Mouse (Mus musculus): ENCODE data around the gene Smarcal1. TPM values are rescaled to one million over a fixed set of nuclear protein-coding genes. Genes with fewer than 3 reads are reported as not detected.

The Smarcal1 gene
- 23.0 and 23.8 TPM in 2 replicates for polyA plus RNA-seq (2014; fragmentation: Nextera tagmentation; extraction: Ambion mirVana)

DNA sequence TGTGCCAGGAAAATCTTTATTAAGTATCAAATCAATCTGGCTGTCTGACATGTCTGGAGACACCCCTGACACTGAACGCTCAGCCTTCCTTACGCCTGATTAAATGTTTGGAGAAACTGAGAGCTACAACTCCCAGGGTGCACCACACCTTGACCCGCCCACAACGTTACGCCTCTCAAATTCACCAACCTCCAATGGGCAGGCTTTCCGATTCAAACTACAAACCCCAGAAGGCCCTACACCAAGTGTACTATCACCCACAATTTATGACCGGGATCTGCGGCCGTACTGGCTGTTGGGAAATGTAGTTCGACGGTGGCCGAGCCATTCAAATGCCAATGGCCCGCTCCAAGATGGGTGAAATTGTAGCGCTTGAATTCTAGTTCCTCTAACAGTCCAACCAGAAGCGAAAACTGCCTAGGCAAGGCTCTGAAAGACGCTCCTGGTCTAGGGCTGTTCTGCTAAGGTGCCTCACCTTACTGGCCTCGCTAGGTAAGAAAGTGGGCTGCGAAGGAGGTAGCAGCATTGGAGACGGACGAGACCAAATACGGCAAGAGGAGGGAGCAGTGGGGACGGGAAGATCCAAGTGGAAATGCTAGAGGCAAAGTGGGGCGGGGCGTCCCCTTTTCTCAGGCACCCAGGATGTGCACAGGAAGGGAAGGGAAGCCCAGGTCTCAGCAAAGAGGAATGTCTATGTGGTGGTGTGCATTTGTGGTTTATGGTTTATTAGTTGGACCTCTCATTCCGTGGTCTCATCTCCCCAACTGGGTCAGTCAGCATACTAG lies at the start of gene Smarcal1:
Gene Smarcal1 (plus strand): TSS at position 305 of the 785 bp plus-strand sequence.
- Histone ChIP-seq H3K4me2 (ENCODE audit: low read depth, low read length) (peak within 1 kb of the TSS; percentile 68), H3K36me3 (ENCODE audit: control insufficient read depth, insufficient read depth, low read length) (peaks cover 25% of the 10 kb centered on the region), H3K27me3 (replicated peaks; ENCODE audit: control insufficient read depth, insufficient read depth, low read length) (no peaks in the 10 kb centered on the region), H3K4me3 (ENCODE audit: low read depth, low read length) (peak within 1 kb of the TSS; percentile 60), H3K27ac (replicated peaks; ENCODE audit: low read depth, low read length) (peak within 1 kb of the TSS; percentile 83), H3K4me1 (ENCODE audit: control insufficient read depth, insufficient read depth, low read length) (peaks cover 11% of the 10 kb centered on the region; the same call in 1 of the 2 replicates), H3K9me3 (ENCODE audit: control insufficient read depth, low read length) (no peaks in the 10 kb centered on the region), H3K9ac (ENCODE audit: low read depth, low read length) (peak within 1 kb of the TSS; percentile 66)
- ATAC-seq (ENCODE audit: low read depth) (peak; percentile 100), DNase-seq (ENCODE audit: low spot score) (peak; percentile 99)
- under 1% methylated on average over 24 of the region's 25 CpGs for WGBS

DNA sequence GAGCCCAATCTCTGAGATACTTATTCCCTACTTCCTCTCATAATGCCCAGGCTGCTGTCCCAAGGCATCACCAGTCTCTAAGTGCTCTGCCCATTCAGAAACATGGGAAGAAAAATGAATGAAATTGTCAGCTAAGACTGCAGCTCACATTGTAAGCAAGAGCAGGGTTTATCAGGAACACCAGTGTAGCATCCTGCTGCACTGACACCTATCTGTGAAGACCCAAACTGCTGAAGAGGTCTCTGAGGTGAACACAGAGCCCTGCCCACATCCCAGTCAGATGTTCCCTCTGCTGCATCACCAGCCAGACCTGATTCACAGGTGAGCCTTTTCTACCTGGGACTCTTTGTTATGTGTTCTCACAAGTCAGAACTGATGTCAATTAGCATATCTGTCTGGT lies 49.6 kb upstream of the Smarcal1 start:
- no peaks in the 10 kb centered on the region for H3K36me3 ChIP-seq (ENCODE audit: control insufficient read depth, insufficient read depth, low read length)
- peaks cover 8% of the 10 kb centered on the region; the same call in 1 of the 2 replicates for H3K4me1 ChIP-seq (ENCODE audit: control insufficient read depth, insufficient read depth, low read length)
- DNase-seq (ENCODE audit: low spot score), result no peak
- H3K4me3 ChIP-seq (ENCODE audit: low read depth, low read length), result no peak overlapping the region
- no peaks in the 10 kb centered on the region for H3K9me3 ChIP-seq (ENCODE audit: control insufficient read depth, low read length)
- H3K27me3 ChIP-seq (replicated peaks; ENCODE audit: control insufficient read depth, insufficient read depth, low read length), result peaks cover 33% of the 10 kb centered on the region
- H3K4me2 ChIP-seq (ENCODE audit: low read depth, low read length), result no peak overlapping the region
- no peak overlapping the region for H3K9ac ChIP-seq (ENCODE audit: low read depth, low read length)
- H3K27ac ChIP-seq (replicated peaks; ENCODE audit: low read depth, low read length), result no peak overlapping the region
- ATAC-seq (ENCODE audit: low read depth), result no peak

DNA sequence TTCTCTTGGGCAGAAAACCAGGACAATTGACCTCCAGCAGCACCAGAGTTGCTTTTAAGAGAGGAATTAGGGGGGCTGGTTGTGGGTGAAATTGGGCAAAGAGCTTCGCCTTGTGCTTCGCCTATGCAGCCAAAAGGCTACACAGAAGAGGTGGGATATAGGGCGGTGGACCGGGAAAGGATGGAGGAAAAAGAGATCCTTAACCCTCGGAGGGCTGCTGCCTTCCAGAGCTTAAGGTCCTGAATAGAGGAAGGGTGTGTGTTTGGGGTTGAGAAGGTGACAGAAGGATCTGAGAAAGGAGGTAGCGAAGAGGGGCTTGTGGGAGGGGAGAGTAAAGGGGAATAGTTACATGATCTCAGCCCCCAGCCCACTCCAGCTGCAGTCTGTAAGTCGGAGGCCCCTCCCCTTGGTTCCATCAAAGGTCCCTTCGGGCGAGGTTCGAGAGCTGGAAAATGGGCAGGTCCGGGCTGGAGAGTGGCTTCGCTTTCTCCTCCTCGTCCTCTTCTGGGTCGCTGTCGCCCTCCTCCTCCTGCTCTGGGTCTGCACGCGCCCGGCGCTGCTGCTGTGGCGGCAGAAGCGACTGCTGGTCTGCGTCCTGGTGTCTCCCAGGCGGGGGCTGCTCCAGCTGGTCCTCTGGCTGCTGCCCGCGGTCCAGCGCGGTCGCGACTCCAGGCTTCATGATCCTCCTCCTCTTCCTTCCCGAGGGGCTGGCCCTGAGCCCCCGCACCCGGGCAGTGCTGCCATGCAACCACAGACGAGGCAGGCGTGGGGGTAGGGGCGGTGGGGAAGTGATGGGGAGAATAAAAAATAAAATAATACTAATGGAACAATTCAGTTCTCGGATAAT lies 47.1 kb upstream of the Smarcal1 start:
- Histone ChIP-seq H3K27ac (replicated peaks; ENCODE audit: low read depth, low read length) (no peak overlapping the region), H3K36me3 (ENCODE audit: control insufficient read depth, insufficient read depth, low read length) (no peaks in the 10 kb centered on the region), H3K4me3 (ENCODE audit: low read depth, low read length) (peak overlapping the region; percentile 33), H3K27me3 (replicated peaks; ENCODE audit: control insufficient read depth, insufficient read depth, low read length) (peaks cover 33% of the 10 kb centered on the region), H3K9ac (ENCODE audit: low read depth, low read length) (no peak overlapping the region), H3K4me2 (ENCODE audit: low read depth, low read length) (peak overlapping the region; percentile 61), H3K4me1 (ENCODE audit: control insufficient read depth, insufficient read depth, low read length) (peaks cover 8% of the 10 kb centered on the region; the same call in 1 of the 2 replicates), H3K9me3 (ENCODE audit: control insufficient read depth, low read length) (no peaks in the 10 kb centered on the region)
- WGBS, result 2% methylated on average over 35 of the region's 36 CpGs
- DNase-seq (ENCODE audit: low spot score), result peak; percentile 11
- ATAC-seq (ENCODE audit: low read depth), result peak; percentile 20

DNA sequence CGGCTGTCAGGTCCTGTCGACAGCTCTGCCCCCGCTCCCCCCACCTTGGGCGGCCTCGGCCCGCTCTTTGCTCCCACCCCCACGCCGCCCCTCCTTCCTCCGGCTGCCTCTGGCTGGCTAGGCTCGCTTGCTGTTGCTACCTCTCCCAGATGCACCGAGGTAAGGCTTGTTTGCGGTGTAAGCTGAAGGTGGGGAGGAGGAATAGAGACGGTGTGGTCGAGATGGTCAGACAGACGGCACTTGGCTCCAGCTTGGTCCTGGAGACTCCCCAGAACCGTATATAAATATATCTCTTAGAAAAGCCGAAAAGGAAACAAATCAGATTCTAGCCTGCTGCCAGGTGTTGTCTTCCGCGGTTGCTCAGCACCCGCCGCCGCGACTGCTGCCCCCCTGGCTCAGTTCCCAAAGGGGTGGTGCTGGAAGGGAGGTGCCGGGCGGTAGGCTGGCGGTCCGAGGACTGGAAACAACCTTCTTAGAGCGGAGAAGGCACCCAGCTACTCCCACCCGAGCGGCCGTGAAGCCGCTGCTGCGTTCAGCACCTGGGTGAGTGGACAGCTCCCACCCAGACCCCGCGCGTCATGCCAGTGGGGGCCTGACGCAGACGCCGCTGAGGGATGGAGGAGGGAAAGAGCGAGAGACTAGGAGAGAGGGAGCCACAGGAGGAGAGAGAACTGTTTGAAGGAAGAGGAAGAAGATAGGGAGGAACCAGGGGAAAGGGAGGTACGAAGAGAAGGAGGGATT lies 46.3 kb upstream of the Smarcal1 start, which contains the start of gene March4:
Gene March4 (minus strand): TSS at position 320 of the 741 bp plus-strand sequence.
- peaks cover 33% of the 10 kb centered on the region for H3K27me3 ChIP-seq (replicated peaks; ENCODE audit: control insufficient read depth, insufficient read depth, low read length)
- H3K9me3 ChIP-seq (ENCODE audit: control insufficient read depth, low read length), result no peaks in the 10 kb centered on the region
- 1% methylated on average over 41 of the region's 41 CpGs for WGBS
- peak within 1 kb of the TSS; percentile 61 for H3K4me2 ChIP-seq (ENCODE audit: low read depth, low read length)
- no peaks in the 10 kb centered on the region for H3K36me3 ChIP-seq (ENCODE audit: control insufficient read depth, insufficient read depth, low read length)
- ATAC-seq (ENCODE audit: low read depth) (peak; percentile 92), DNase-seq (ENCODE audit: low spot score) (peak; percentile 84)
- no peak within 1 kb of the TSS for H3K9ac ChIP-seq (ENCODE audit: low read depth, low read length)
- H3K4me1 ChIP-seq (ENCODE audit: control insufficient read depth, insufficient read depth, low read length), result peaks cover 8% of the 10 kb centered on the region; the same call in 1 of the 2 replicates
- H3K27ac ChIP-seq (replicated peaks; ENCODE audit: low read depth, low read length), result no peak within 1 kb of the TSS
- peak within 1 kb of the TSS; percentile 33 for H3K4me3 ChIP-seq (ENCODE audit: low read depth, low read length)

DNA sequence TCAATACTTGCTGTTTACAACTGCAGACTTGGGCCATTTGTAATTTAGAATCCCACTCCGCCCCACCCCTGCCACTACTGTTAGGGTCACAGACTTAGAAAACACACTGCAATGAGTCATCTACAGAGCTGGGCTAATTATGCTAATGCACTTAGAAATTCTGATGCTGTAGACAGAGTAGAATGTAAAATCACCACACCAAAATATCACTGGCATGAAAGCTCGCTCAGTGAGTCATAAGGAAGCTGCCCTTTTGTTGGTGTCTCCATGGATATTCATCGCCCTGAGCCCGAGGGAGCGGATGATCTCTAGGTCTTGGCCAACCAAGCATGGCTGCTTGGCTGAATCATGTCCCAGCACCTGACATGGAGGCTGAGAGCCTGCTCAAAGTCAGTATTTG lies 44.8 kb upstream of the Smarcal1 start:
- H3K9ac ChIP-seq (ENCODE audit: low read depth, low read length), result no peak overlapping the region
- H3K4me2 ChIP-seq (ENCODE audit: low read depth, low read length), result no peak overlapping the region
- H3K4me3 ChIP-seq (ENCODE audit: low read depth, low read length), result no peak overlapping the region
- WGBS, result 81% methylated on average over 5 of the region's 5 CpGs
- no peaks in the 10 kb centered on the region for H3K9me3 ChIP-seq (ENCODE audit: control insufficient read depth, low read length)
- H3K4me1 ChIP-seq (ENCODE audit: control insufficient read depth, insufficient read depth, low read length), result peaks cover 8% of the 10 kb centered on the region; the same call in 1 of the 2 replicates
- ATAC-seq (ENCODE audit: low read depth) (no peak), DNase-seq (ENCODE audit: low spot score) (no peak)
- peaks cover 29% of the 10 kb centered on the region for H3K27me3 ChIP-seq (replicated peaks; ENCODE audit: control insufficient read depth, insufficient read depth, low read length)
- no peaks in the 10 kb centered on the region for H3K36me3 ChIP-seq (ENCODE audit: control insufficient read depth, insufficient read depth, low read length)
- no peak overlapping the region for H3K27ac ChIP-seq (replicated peaks; ENCODE audit: low read depth, low read length)

DNA sequence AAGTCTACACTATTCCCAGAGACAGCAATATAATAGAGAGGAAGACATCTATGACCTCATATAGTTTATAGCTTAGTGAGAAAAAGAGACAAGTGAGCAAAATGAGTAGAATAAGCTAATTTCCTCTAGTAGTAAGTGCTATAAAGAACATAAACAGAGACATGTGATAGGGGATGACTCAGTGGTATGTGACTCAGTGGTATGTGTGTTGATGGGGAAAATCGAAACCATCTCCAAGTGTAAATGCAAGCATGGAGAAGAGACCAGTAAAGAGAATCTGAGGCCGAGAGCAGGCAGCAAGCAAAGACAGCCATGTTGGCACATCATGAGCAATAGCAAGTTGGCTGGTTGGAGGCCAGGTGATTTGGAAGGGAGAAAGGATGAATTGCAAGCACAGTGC lies 32.7 kb upstream of the Smarcal1 start:
- Histone ChIP-seq H3K4me3 (ENCODE audit: low read depth, low read length) (no peak overlapping the region), H3K9ac (ENCODE audit: low read depth, low read length) (no peak overlapping the region), H3K36me3 (ENCODE audit: control insufficient read depth, insufficient read depth, low read length) (no peaks in the 10 kb centered on the region), H3K27ac (replicated peaks; ENCODE audit: low read depth, low read length) (no peak overlapping the region), H3K9me3 (ENCODE audit: control insufficient read depth, low read length) (no peaks in the 10 kb centered on the region), H3K4me2 (ENCODE audit: low read depth, low read length) (no peak overlapping the region), H3K27me3 (replicated peaks; ENCODE audit: control insufficient read depth, insufficient read depth, low read length) (no peaks in the 10 kb centered on the region), H3K4me1 (ENCODE audit: control insufficient read depth, insufficient read depth, low read length) (no peaks in the 10 kb centered on the region)
- DNase-seq (ENCODE audit: low spot score), result no peak
- ATAC-seq (ENCODE audit: low read depth), result no peak
- 76% methylated on average over 2 of the region's 2 CpGs for WGBS

DNA sequence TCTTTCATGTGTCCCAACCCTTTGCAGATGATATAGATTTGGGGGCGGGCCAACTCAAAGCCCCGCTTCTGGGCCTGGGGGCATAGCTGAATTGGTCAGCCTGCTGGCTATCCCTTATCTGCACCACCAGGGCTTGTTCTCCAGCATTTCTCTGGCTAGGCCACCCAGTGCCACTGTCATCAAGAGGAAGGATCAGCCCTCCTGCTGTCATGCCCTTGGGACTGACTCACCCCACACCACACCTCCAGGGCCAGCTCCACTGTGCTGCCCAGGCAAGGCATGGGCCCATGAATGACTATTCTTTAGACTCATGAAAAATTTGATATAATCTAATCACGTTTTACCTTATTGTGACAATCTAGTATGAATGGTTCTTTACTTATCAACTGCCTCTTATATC lies 26.6 kb upstream of the Smarcal1 start:
- no peaks in the 10 kb centered on the region for H3K9me3 ChIP-seq (ENCODE audit: control insufficient read depth, low read length)
- H3K4me3 ChIP-seq (ENCODE audit: low read depth, low read length), result no peak overlapping the region
- no peak for DNase-seq (ENCODE audit: low spot score)
- no peaks in the 10 kb centered on the region for H3K36me3 ChIP-seq (ENCODE audit: control insufficient read depth, insufficient read depth, low read length)
- no peak overlapping the region for H3K9ac ChIP-seq (ENCODE audit: low read depth, low read length)
- H3K4me2 ChIP-seq (ENCODE audit: low read depth, low read length), result no peak overlapping the region
- no peaks in the 10 kb centered on the region for H3K4me1 ChIP-seq (ENCODE audit: control insufficient read depth, insufficient read depth, low read length)
- no peaks in the 10 kb centered on the region for H3K27me3 ChIP-seq (replicated peaks; ENCODE audit: control insufficient read depth, insufficient read depth, low read length)
- 89% methylated on average over 3 of the region's 3 CpGs for whole genome bisulfite sequencing
- H3K27ac ChIP-seq (replicated peaks; ENCODE audit: low read depth, low read length), result no peak overlapping the region
- no peak for ATAC-seq (ENCODE audit: low read depth)

DNA sequence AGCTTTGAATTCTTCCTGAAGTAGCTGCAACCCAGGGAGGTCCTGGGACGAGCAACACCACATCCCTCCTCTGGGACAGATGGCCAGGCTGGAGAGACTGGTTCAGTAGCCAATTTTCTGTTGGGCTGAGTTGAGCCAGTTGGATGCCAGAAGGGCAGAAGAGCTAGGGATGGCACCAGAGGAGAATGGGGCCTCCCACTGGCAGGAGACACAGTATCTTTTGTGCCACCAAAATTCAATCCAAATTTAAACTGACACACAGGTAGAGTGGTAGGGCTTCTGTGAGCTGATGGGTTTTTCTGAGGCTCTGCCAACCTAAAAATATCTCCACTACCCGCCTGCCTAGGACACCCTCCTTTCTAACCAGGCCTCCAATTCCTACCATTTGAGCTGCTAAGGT lies 24.4 kb upstream of the Smarcal1 start:
- 37% methylated on average over 2 of the region's 2 CpGs for WGBS
- no peaks in the 10 kb centered on the region for H3K36me3 ChIP-seq (ENCODE audit: control insufficient read depth, insufficient read depth, low read length)
- DNase-seq (ENCODE audit: low spot score) (no peak), ATAC-seq (ENCODE audit: low read depth) (no peak)
- no peak overlapping the region for H3K9ac ChIP-seq (ENCODE audit: low read depth, low read length)
- H3K27ac ChIP-seq (replicated peaks; ENCODE audit: low read depth, low read length), result no peak overlapping the region
- no peak overlapping the region for H3K4me2 ChIP-seq (ENCODE audit: low read depth, low read length)
- no peaks in the 10 kb centered on the region for H3K27me3 ChIP-seq (replicated peaks; ENCODE audit: control insufficient read depth, insufficient read depth, low read length)
- no peaks in the 10 kb centered on the region for H3K4me1 ChIP-seq (ENCODE audit: control insufficient read depth, insufficient read depth, low read length)
- H3K9me3 ChIP-seq (ENCODE audit: control insufficient read depth, low read length), result no peaks in the 10 kb centered on the region
- H3K4me3 ChIP-seq (ENCODE audit: low read depth, low read length), result no peak overlapping the region
